Mouse (Mus musculus): ENCODE data around the gene Klf6. TPM values are rescaled to one million over a fixed set of nuclear protein-coding genes. Genes with fewer than 3 reads are reported as not detected.

Klf6 gene
- 132 TPM for polyA plus RNA-seq (2014; fragmentation: Illumina TruSeq; extraction: RNeasy Lipid Tissue Mini Kit (QIAGEN cat#74804))

DNA sequence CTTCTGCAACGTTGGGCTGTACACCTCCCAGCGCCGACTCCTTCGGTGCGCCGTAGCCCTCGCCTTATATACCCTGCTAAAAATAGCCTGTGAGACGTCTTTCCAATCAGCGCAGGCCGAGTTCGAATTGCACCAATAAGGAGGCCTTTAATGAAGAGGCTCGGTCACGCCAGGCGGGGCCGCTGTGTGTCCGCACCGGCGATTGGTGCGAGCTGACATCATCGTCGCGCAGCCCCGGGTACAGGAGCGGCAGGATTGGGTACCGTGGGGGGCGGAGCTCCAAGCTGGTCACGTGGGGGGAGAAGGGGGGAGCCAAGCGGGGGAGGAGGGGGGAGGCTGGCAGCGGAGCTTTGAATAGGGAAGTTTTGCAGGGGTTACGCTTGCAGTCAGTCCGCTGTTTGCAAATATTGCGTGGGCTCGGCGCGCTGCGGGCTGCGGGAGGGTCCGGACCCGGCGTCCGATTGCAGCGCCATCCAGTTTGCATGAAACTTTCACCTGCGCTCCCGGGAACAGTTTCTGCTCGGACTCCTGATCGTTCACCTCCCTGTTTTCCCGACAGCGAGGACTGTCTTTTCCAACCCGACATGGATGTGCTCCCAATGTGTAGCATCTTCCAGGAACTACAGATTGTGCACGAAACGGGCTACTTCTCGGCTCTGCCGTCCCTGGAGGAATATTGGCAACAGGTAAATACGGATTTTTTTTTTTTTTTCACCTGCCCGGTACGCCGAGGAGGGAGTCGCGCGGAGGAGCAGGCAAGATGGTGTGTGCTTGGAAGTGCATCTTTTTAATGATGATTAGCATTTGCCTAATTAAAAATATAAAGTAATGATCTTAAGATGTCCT is at the start of gene Klf6:
TSS of gene Klf6 (plus strand) at position 326 of the 846 bp plus-strand sequence.

Data from ovary, adult 10 weeks (tissue).